In genomic region chr2:52993241-52993640, GRCm38 (mm10) we compare ENCODE assay signal across 18 mouse cellular contexts.
"Had no signal": no experiment of that assay in that cellular context is flagged by ENCODE, and none has a peak within 500 bp of the region (broad histone marks: within the 10 kb centered on the region; RNA-seq: fewer than 3 reads in every experiment).

No protein-coding gene starts in this region.

- H3K27ac ChIP-seq: lung, embryonic 15.5 days; macrophage; midbrain, embryonic 13.5 days; midbrain, embryonic 15.5 days; neural tube, embryonic 12.5 days had no signal

- H3K36me3 ChIP-seq: lung, embryonic 15.5 days; midbrain, embryonic 13.5 days; midbrain, embryonic 15.5 days; neural tube, embryonic 12.5 days had no signal

- H3K4me3 ChIP-seq: lung, embryonic 15.5 days; megakaryocyte, embryonic 14.5 days; midbrain, embryonic 13.5 days; midbrain, embryonic 15.5 days; neural tube, embryonic 12.5 days had no signal

- H3K27me3 ChIP-seq: lung, embryonic 15.5 days; megakaryocyte, embryonic 14.5 days; midbrain, embryonic 13.5 days; midbrain, embryonic 15.5 days; neural tube, embryonic 12.5 days had no signal

- DNase-seq: liver, postnatal 0 days; lung, adult 2 months; lung, postnatal 14 days; lung, postnatal 36 days; right cerebral cortex, postnatal 25 days; right cerebral cortex, postnatal 4 days; spleen, adult 18-20 months; thymus, adult 18-20 months; thymus, postnatal 14 days; thymus, postnatal 36 days had no signal

- H3K4me2 ChIP-seq: lung, embryonic 15.5 days; midbrain, embryonic 11.5 days; midbrain, embryonic 13.5 days; midbrain, embryonic 15.5 days; neural tube, embryonic 12.5 days had no signal

- ATAC-seq: liver, postnatal 0 days; lung, postnatal 0 days; midbrain, embryonic 13.5 days; midbrain, embryonic 15.5 days had no signal

- H3K4me1 ChIP-seq: megakaryocyte, embryonic 14.5 days had no signal

- H3K9ac ChIP-seq: liver, postnatal 0 days; lung, embryonic 15.5 days; midbrain, embryonic 13.5 days; midbrain, embryonic 15.5 days; neural tube, embryonic 12.5 days had no signal

- H3K9me3 ChIP-seq: lung, embryonic 15.5 days; megakaryocyte, embryonic 14.5 days; midbrain, embryonic 13.5 days; midbrain, embryonic 15.5 days; neural tube, embryonic 12.5 days had no signal
